Mouse (Mus musculus) adrenal gland, adult 18-20 months (tissue): ENCODE results near the gene Gm37240. TPM values are rescaled to one million over a fixed set of nuclear protein-coding genes. Genes with fewer than 3 reads are reported as not detected.

Experiments used
- DNase-seq, 2 experiments: peaks; one replicate each; pipeline ENCODE4 v3.0.0; 2021 to 2022; ENCODE audit warnings: low spot score in 2 of 2
- total RNA-seq, 2 experiments: library from RNA; stranded (reverse); gene quantifications; 1 replicate in 1 of 2; 2 replicates in 1 of 2; pipeline ENCODE4 v1.2.3; 2021

The Gm37240 gene
- total RNA-seq, 2 experiments from 2014 or later: 5.7 to 7.9 TPM

- peak in 1 of 2 experiments; percentile 25 for DNase-seq
Observed at GRCm38 (mm10) chr3:84639767-84640500, 1247.4 kb downstream of the Gm37240 start.

GRCm38 (mm10) chr3:84638858-84639257 lies 1248.5 kb downstream of the Gm37240 start:
- DNase-seq: no peak

GRCm38 (mm10) chr3:84637890-84638578 lies 1249.3 kb downstream of the Gm37240 start:
- DNase-seq: no peak

GRCm38 (mm10) chr3:84637095-84637494 lies 1250.2 kb downstream of the Gm37240 start:
- DNase-seq: no peak

- DNase-seq: no peak
Observed at GRCm38 (mm10) chr3:84631586-84631985, 1255.7 kb downstream of the Gm37240 start.

GRCm38 (mm10) chr3:84622026-84622425 lies 1265.3 kb downstream of the Gm37240 start:
- no peak for DNase-seq

- DNase-seq: no peak
Observed at GRCm38 (mm10) chr3:84619725-84620124, 1267.6 kb downstream of the Gm37240 start.

- DNase-seq: no peak
Observed at GRCm38 (mm10) chr3:84619056-84619455, 1268.3 kb downstream of the Gm37240 start.

GRCm38 (mm10) chr3:84618627-84619026 lies 1268.7 kb downstream of the Gm37240 start:
- no peak for DNase-seq

GRCm38 (mm10) chr3:84615856-84616225 lies 1271.5 kb downstream of the Gm37240 start:
- no peak for DNase-seq

GRCm38 (mm10) chr3:84615050-84615855 lies 1272.1 kb downstream of the Gm37240 start:
- DNase-seq: no peak

- no peak for DNase-seq
Observed at GRCm38 (mm10) chr3:84610183-84610710, 1277.1 kb downstream of the Gm37240 start.

GRCm38 (mm10) chr3:84603212-84603611 lies 1284.1 kb downstream of the Gm37240 start:
- no peak for DNase-seq

- no peak for DNase-seq
Observed at GRCm38 (mm10) chr3:84602759-84603158, 1284.6 kb downstream of the Gm37240 start.

- DNase-seq: no peak
Observed at GRCm38 (mm10) chr3:84601870-84602495, 1285.3 kb downstream of the Gm37240 start.

- no peak for DNase-seq
Observed at GRCm38 (mm10) chr3:84598756-84599155, 1288.6 kb downstream of the Gm37240 start.

- no peak for DNase-seq
Observed at GRCm38 (mm10) chr3:84597996-84598734, 1289.2 kb downstream of the Gm37240 start.

- DNase-seq: no peak
Observed at GRCm38 (mm10) chr3:84595677-84596234, 1291.6 kb downstream of the Gm37240 start.

- no peak for DNase-seq
Observed at GRCm38 (mm10) chr3:84594894-84595676, 1292.2 kb downstream of the Gm37240 start.
